Mouse (Mus musculus) olfactory bulb, adult 2 months (tissue): ENCODE data around the gene Olr1.

Experiments used
- CTCF ChIP-seq: fragments of 200-500 bp; IDR thresholded peaks from 2 replicates; pipeline ENCODE4 v1.5.1; 2012; ENCODE audit warnings: low read depth, mild to moderate bottlenecking, low read length, moderate library complexity; ENCODE audit not compliant: insufficient read depth
- POLR2A ChIP-seq: fragments of 200-500 bp; IDR thresholded peaks from 2 replicates; pipeline ENCODE4 v1.6.1; 2012; ENCODE audit warnings: mild to moderate bottlenecking, low read depth, low read length, moderate library complexity; ENCODE audit not compliant: insufficient read depth

- no peak for TF ChIP-seq CTCF
- TF ChIP-seq POLR2A: no peak
These were observed 28.8 kb upstream of the Olr1 start for GRCm38 (mm10) chr6:129535723-129536122.
